Mouse (Mus musculus) spleen, adult 2 months (tissue): Measurements from ENCODE around the gene Pi4ka.

Experiments
- CTCF ChIP-seq: fragments of 200-500 bp; IDR thresholded peaks from 2 replicates; pipeline ENCODE4 v1.5.1; 2011; ENCODE audit warnings: mild to moderate bottlenecking, inconsistent platforms; ENCODE audit not compliant: insufficient read depth, insufficient read length, insufficient replicate concordance; ENCODE audit errors: extremely low read depth
- POLR2A ChIP-seq: fragments of 200-500 bp; IDR thresholded peaks from 2 replicates; pipeline ENCODE4 v1.6.1; 2011; ENCODE audit warnings: low read depth, low read length, inconsistent platforms

DNA sequence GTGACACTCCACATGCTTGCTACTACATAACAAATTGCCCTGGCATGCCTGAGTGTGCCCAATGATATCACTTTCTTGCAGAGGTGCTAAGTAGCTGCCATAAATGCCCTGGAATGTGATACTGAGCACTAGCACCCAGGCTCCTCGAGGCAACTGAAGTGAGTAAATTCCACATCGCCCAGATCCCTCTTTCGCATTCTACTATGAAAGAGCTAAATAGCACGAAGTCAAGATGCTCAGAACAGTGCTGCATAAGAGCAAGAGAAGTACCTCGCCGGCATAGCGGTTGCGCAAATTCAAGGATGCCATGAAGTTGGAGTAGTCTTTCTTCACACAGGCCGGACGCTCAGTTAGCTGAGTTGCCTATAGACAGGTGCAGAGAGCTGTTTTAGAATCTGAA lies 97.1 kb downstream of the Pi4ka start:
- no peak for TF ChIP-seq CTCF
- TF ChIP-seq POLR2A = no peak
